Mouse (Mus musculus) MEL (cell line): ENCODE measurements around the gene Usp32.

Experiments used
- TBP ChIP-seq: IDR thresholded peaks from 2 replicates; pipeline ENCODE4 v1.8.0; 2011; ENCODE audit warnings: low read depth, low read length, improper control_type of control experiment
- ZMIZ1 ChIP-seq: IDR thresholded peaks from 2 replicates; pipeline ENCODE4 v1.6.1; 2012; ENCODE audit warnings: low read depth, mild to moderate bottlenecking, inconsistent platforms, low read length, improper control_type of control experiment, moderate library complexity

DNA sequence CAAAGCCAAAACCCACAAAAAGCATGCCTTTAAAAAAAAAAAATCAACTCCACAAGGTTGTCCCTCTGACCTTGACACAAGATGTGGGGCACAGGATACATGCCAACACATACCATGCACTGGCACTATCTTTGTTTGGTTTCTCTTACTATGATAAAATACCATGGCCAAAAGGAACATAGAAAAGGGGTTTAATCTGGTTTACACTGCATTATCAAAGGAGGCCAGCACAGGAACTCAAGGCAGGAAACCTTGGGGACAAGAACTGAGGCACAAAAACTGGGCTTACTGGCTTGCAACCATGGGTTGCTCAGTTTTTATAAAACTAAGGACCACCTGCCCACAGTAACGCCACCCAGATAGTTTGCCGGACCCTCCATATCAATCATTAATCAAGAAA lies 34.1 kb downstream of the Usp32 start:
- TF ChIP-seq ZMIZ1 (no peak), TBP (no peak; the same call in 1 of the 2 replicates)
